Mouse (Mus musculus) liver, embryonic 14.5 days (tissue): ENCODE measurements around the gene Klc1. TPM values are rescaled to one million over a fixed set of nuclear protein-coding genes. Genes with fewer than 3 reads are reported as not detected.

ENCODE experiments used
- ATAC-seq: fragments of 200-750 bp; cut with Nextera tagmentation; 2 replicates; pipeline ENCODE4 v1.8.0; 2017; ENCODE audit warnings: moderate number of reproducible peaks, mild to moderate bottlenecking, moderate library complexity; ENCODE audit not compliant: insufficient read depth
- DNase-seq, 3 experiments: peaks; one replicate each; pipeline ENCODE4 v3.0.0-alpha.2; 2012 to 2013; ENCODE audit warnings: low read depth in 3 of 3, low spot score in 3 of 3
- H3K27ac ChIP-seq: fragments of 300-500 bp; sonication (generic); 2 replicates; pipeline ENCODE4 v1.5.1; 2014; ENCODE audit warnings: moderate library complexity, mild to moderate bottlenecking, control low read depth, inconsistent platforms
- H3K27me3 ChIP-seq: fragments of 300-500 bp; sonication (generic); 2 replicates; pipeline ENCODE4 v1.6.1; 2014; ENCODE audit warnings: mild to moderate bottlenecking, low read length, moderate library complexity; ENCODE audit not compliant: control insufficient read depth, insufficient read depth
- H3K36me3 ChIP-seq: fragments of 300-500 bp; sonication (generic); replicated peaks from 2 replicates; pipeline ENCODE4 v1.6.1; 2014; ENCODE audit warnings: low read depth; ENCODE audit not compliant: control insufficient read depth, insufficient read depth
- H3K4me1 ChIP-seq, 2 experiments: fragments of 200-500 bp in 1 of 2; fragments of 300-500 bp in 1 of 2; sonication (generic) in 1 of 2; replicated peaks; 2 replicates each; pipeline ENCODE4 v1.6.1; 2012 to 2014; ENCODE audit warnings: antibody characterized with exemption in 1 of 2, inconsistent platforms in 1 of 2, low read length in 1 of 2; ENCODE audit not compliant: control insufficient read depth in 2 of 2, insufficient read depth in 2 of 2
- H3K4me2 ChIP-seq: fragments of 300-500 bp; sonication (generic); 2 replicates; pipeline ENCODE4 v1.6.1; 2014; ENCODE audit warnings: low read depth, mild to moderate bottlenecking, control low read depth, moderate library complexity
- H3K4me3 ChIP-seq, 2 experiments: fragments of 200-500 bp in 1 of 2; fragments of 300-500 bp in 1 of 2; sonication (generic) in 1 of 2; 2 replicates each; pipeline ENCODE4 v1.5.1; 2012 to 2014; ENCODE audit warnings: low read depth in 2 of 2, low read length in 2 of 2, mild to moderate bottlenecking in 2 of 2, control low read depth in 1 of 2, inconsistent platforms in 1 of 2, moderate library complexity in 1 of 2; ENCODE audit not compliant: insufficient read depth in 1 of 2
- H3K9ac ChIP-seq: fragments of 300-500 bp; sonication (generic); replicated peaks from 2 replicates; pipeline ENCODE4 v1.6.1; 2014; ENCODE audit warnings: mild to moderate bottlenecking, control low read depth, moderate library complexity
- H3K9me3 ChIP-seq: fragments of 300-500 bp; sonication (generic); 2 replicates; pipeline ENCODE4 v1.6.1; 2016; ENCODE audit warnings: low read length, mixed read lengths; ENCODE audit not compliant: control insufficient read depth
- CTCF ChIP-seq: IDR thresholded peaks from 2 replicates; pipeline ENCODE4 v1.5.1; 2016; ENCODE audit warnings: antibody characterized with exemption, low read depth, control low read depth
- EP300 ChIP-seq: IDR thresholded peaks from 2 replicates; pipeline ENCODE4 v1.6.1; 2016; ENCODE audit warnings: antibody characterized with exemption, low read depth
- WGBS: fragments of 180-500 bp; shearing (Covaris S2); extraction: QIAGEN DNeasy Blood & Tissue Kit; methylation state at CpG from one replicate; pipeline ENCODE4 v1.1.7; 2014; ENCODE audit not compliant: insufficient replicate concordance; 5-methylcytosine and 5-hydroxymethylcytosine counted together
- polyA plus RNA-seq, 2 experiments: library from polyadenylated mRNA; depleted of rRNA in 1 of 2; stranded (reverse) in 1 of 2; unstranded in 1 of 2; fragments of >200 nt; fragmentation: Nextera tagmentation in 1 of 2; extraction: Ambion mirVana in 1 of 2; gene quantifications; 2 replicates each; pipeline versions ENCODE4 v1.2.1 to v1.2.3; 2012 to 2014

Gene Klc1
- polyA plus RNA-seq, 2 experiments, result 14.3 to 16.3 TPM

DNA sequence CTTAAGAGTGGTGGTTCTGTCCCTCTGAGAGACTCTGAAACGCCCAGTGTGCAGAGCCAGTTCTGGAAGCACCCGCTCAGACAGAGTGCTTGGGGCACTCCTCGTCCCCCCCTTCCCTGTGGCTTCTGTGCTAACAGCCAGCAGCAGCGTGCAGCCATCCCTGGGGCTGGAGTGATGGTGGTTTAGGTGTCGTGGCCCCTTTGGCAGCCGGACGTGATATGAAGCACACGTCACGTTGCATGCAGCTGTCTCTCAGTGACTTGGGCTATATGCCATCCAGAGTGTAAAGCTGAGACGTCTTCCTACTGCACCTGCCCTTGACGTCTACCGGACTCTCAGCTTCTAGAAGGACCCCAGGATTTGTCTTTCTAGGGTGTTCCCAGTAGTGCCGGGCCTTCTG lies 39.8 kb downstream of the Klc1 start:
- TF ChIP-seq CTCF (no peak), EP300 (no peak)
- Histone ChIP-seq H3K36me3 (peaks cover 5% of the 10 kb centered on the region), H3K4me1 (peaks cover 2 to 3% of the 10 kb centered on the region in 2 experiments; a peak in 2 of 4 replicates), H3K4me2 (no peak overlapping the region), H3K4me3 (no peak overlapping the region), H3K27me3 (no peaks in the 10 kb centered on the region), H3K27ac (no peak overlapping the region), H3K9ac (no peak overlapping the region), H3K9me3 (no peaks in the 10 kb centered on the region)
- DNase-seq (no peak), ATAC-seq (no peak)
- 88% methylated on average over 13 of the region's 13 CpGs for WGBS

DNA sequence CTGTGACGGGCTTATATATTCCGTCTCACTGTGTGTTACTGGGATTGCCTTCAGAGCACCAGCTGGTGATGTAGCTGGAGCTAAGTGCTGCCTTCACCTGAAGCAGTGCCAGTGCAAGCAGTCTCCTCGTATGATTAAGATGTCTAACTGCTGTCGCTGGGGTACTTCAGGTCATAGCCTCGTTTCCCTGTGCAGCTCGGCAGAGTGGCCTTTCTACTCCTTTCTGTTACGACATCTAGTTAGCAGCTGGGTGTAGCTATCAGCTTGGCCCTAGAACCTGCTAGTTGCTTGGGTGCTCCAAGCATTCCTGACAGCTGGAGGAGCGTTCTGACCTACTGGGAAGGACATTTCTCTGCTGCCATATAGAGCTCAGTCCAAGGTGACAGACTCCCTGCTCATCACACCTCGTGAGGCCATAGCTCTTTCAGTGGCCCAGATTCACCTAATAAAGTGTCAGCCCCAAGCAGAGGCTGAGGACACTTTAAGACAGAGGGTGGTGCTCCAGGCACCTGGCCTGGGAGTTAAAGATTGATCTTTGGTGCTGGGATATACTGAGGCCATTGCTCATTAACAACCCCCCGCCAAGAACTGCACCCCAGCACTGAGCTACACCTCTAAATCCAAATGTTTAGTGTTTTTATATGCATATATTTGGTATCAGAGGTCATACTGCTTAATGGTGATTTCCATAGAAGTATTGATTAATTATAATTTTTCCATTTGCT lies 42.0 kb downstream of the Klc1 start:
- WGBS, result 74% methylated on average over 10 of the region's 10 CpGs
- Histone ChIP-seq H3K9ac (no peak overlapping the region), H3K4me2 (no peak overlapping the region), H3K27me3 (no peaks in the 10 kb centered on the region), H3K27ac (no peak overlapping the region), H3K4me3 (no peak overlapping the region), H3K36me3 (peaks cover 16% of the 10 kb centered on the region), H3K9me3 (no peaks in the 10 kb centered on the region), H3K4me1 (no peaks in the 10 kb centered on the region)
- ATAC-seq (no peak), DNase-seq (no peak)
- TF ChIP-seq EP300 (no peak), CTCF (no peak)

GRCm38 (mm10) chr12:111803538-111803937 lies 44.9 kb downstream of the Klc1 start:
- DNase-seq, result no peak
- H3K4me2 ChIP-seq, result no peak overlapping the region
- H3K9ac ChIP-seq, result no peak overlapping the region
- ATAC-seq, result no peak
- H3K27me3 ChIP-seq, result no peaks in the 10 kb centered on the region
- no peak overlapping the region for H3K27ac ChIP-seq
- H3K4me1 ChIP-seq, result no peaks in the 10 kb centered on the region
- TF ChIP-seq EP300, result no peak
- TF ChIP-seq CTCF, result no peak
- H3K9me3 ChIP-seq, result no peaks in the 10 kb centered on the region
- H3K4me3 ChIP-seq, result no peak overlapping the region
- WGBS, result 77% methylated on average over 5 of the region's 5 CpGs
- peaks cover 27% of the 10 kb centered on the region for H3K36me3 ChIP-seq

GRCm38 (mm10) chr12:111808775-111809174 lies 50.1 kb downstream of the Klc1 start:
- 82% methylated on average over 6 of the region's 6 CpGs for WGBS
- H3K4me2 ChIP-seq, result no peak overlapping the region
- no peak overlapping the region for H3K4me3 ChIP-seq
- H3K9me3 ChIP-seq, result no peaks in the 10 kb centered on the region
- ATAC-seq, result no peak
- TF ChIP-seq CTCF, result no peak
- TF ChIP-seq EP300, result no peak
- H3K27ac ChIP-seq, result no peak overlapping the region
- H3K36me3 ChIP-seq, result peaks cover 22% of the 10 kb centered on the region
- H3K9ac ChIP-seq, result no peak overlapping the region
- DNase-seq, result no peak
- peaks cover 12 to 15% of the 10 kb centered on the region in 2 experiments for H3K4me1 ChIP-seq
- no peaks in the 10 kb centered on the region for H3K27me3 ChIP-seq

DNA sequence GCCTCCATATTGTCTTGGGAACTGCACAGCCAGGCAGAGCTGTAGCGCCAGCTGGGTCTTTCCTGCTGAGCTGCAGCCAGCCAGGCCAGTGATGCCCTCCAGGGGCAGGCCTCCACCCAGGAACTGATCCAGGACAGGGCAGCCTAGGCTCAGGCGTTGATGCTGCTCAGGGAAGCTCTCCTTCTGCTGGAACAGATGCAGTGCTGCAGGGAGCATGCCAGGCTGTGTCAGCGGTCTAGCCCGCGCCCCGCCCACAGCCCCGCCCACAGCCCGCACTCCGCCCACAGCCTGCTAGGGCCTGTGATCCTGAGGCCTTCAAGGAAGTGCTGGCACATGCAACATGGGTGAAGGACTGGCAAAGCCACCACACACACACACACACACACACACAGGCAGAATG lies 51.1 kb downstream of the Klc1 start:
- peaks cover 16% of the 10 kb centered on the region for H3K36me3 ChIP-seq
- ATAC-seq, result no peak
- H3K4me3 ChIP-seq, result no peak overlapping the region
- peak in 1 of 3 experiments; percentile 55 for DNase-seq
- no peaks in the 10 kb centered on the region for H3K9me3 ChIP-seq
- no peak overlapping the region for H3K27ac ChIP-seq
- H3K4me1 ChIP-seq, result peaks cover 12 to 15% of the 10 kb centered on the region in 2 experiments
- no peaks in the 10 kb centered on the region for H3K27me3 ChIP-seq
- WGBS, result 8% methylated on average over 9 of the region's 9 CpGs
- H3K4me2 ChIP-seq, result no peak overlapping the region
- no peak for TF ChIP-seq EP300
- peak; percentile 41 for TF ChIP-seq CTCF
- no peak overlapping the region for H3K9ac ChIP-seq
